ENCODE assay signal across 8 mouse cellular contexts in the genomic region with DNA sequence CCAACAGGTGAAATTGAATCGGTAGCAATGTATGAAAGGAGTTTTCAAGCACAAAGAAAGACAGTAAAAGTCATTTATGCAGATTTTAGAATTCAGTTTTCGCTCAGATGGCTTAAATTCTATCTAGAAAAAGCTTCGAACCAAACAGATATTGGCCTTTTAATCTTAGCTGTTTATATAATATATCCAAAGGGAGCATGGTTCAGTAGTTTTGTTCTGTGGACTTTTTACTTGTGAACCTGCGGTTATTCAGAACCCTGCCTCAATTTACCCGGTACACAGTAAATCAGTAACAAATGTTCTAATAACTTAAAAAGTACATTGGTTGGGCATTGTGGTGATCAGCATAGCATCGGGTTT. TPM values are rescaled to one million over a fixed set of nuclear protein-coding genes. Genes with fewer than 3 reads are reported as not detected.
DNase-seq lines count a peak whose midpoint lies in the region; ATAC-seq and TF ChIP-seq lines count a peak whose summit lies in the region.
"Had no signal": no experiment of that assay in that cellular context is flagged by ENCODE, and none has a peak within 500 bp of the region (broad histone marks: within the 10 kb centered on the region; RNA-seq: fewer than 3 reads in every experiment).

No protein-coding gene starts in this region.

- no peak for TF ChIP-seq POLR2A in limb, embryonic 14.5 days (IDR thresholded peaks at IDR 0.05; ENCODE audit: borderline replicate concordance, extremely low read depth, insufficient read depth, insufficient read length)

- intact Hi-C loops in left cerebral cortex, postnatal 25 days (cut with DNase I) = no loop called here

- peak overlapping the region; percentile 59 for H3K9ac ChIP-seq in lung, embryonic 15.5 days
- peak overlapping the region; percentile 69; the same call in 1 of the 2 replicates for H3K9ac ChIP-seq in forebrain, embryonic 14.5 days (ENCODE audit: low read length)
- H3K9ac ChIP-seq in limb, embryonic 14.5 days (ENCODE audit: low read depth, low read length, severe bottlenecking) = peak overlapping the region; percentile 53; the same call in 1 of the 2 replicates
- H3K9ac ChIP-seq in stomach, embryonic 15.5 days = no peak overlapping the region

- H3K27ac ChIP-seq in lung, embryonic 15.5 days = no peak overlapping the region
- no peak overlapping the region for H3K27ac ChIP-seq in forebrain, embryonic 14.5 days (ENCODE audit: low read depth, low read length)
- no peak overlapping the region for H3K27ac ChIP-seq in limb, embryonic 14.5 days (replicated peaks; ENCODE audit: low read depth, low read length)
- no peak overlapping the region for H3K27ac ChIP-seq in stomach, embryonic 15.5 days

- no peaks in the 10 kb centered on the region for H3K36me3 ChIP-seq in lung, embryonic 15.5 days
- H3K36me3 ChIP-seq in forebrain, embryonic 14.5 days (ENCODE audit: control insufficient read depth, insufficient read depth, low read length) = no peaks in the 10 kb centered on the region
- no peaks in the 10 kb centered on the region for H3K36me3 ChIP-seq in limb, embryonic 14.5 days (ENCODE audit: control insufficient read depth, insufficient read depth, low read length)
- H3K36me3 ChIP-seq in stomach, embryonic 15.5 days = no peaks in the 10 kb centered on the region

- H3K4me1 ChIP-seq in lung, embryonic 15.5 days = 0 out of 2 replicates have a peak, but pooled peaks cover 3% of the 10 kb centered on the region
- peaks cover 6% of the 10 kb centered on the region; the same call in 1 of the 2 replicates for H3K4me1 ChIP-seq in forebrain, embryonic 14.5 days (ENCODE audit: control insufficient read depth, insufficient read depth, low read length)
- peaks cover 6% of the 10 kb centered on the region; the same call in 1 of the 2 replicates for H3K4me1 ChIP-seq in limb, embryonic 14.5 days (ENCODE audit: control insufficient read depth, insufficient read depth, low read length)
- no peaks in the 10 kb centered on the region for H3K4me1 ChIP-seq in stomach, embryonic 15.5 days

- 44% methylated on average over 6 of the region's 6 CpGs for WGBS in lung, embryonic 15.5 days
- WGBS in forebrain, embryonic 14.5 days = 53% methylated on average over 6 of the region's 6 CpGs
- 59% methylated on average over 6 of the region's 6 CpGs for WGBS in limb, embryonic 14.5 days
- WGBS in stomach, embryonic 15.5 days = 42% methylated on average over 6 of the region's 6 CpGs

- H3K27me3 ChIP-seq in lung, embryonic 15.5 days = no peaks in the 10 kb centered on the region
- H3K27me3 ChIP-seq in forebrain, embryonic 14.5 days (replicated peaks; ENCODE audit: control insufficient read depth, insufficient read depth, low read length) = no peaks in the 10 kb centered on the region
- no peaks in the 10 kb centered on the region for H3K27me3 ChIP-seq in limb, embryonic 14.5 days (ENCODE audit: control insufficient read depth, insufficient read depth, low read length)
- no peaks in the 10 kb centered on the region for H3K27me3 ChIP-seq in stomach, embryonic 15.5 days (replicated peaks)

- no peak for DNase-seq in lung, postnatal 14 days
- DNase-seq in forebrain, embryonic 14.5 days (ENCODE audit: low spot score) = no peak
- no peak for DNase-seq in limb, embryonic 14.5 days (ENCODE audit: low spot score)
- no peak for DNase-seq in testis, postnatal 14 days (ENCODE audit: low spot score)
- no peak for DNase-seq in left cerebral cortex, postnatal 25 days (ENCODE audit: low spot score in 2 of 2)
- DNase-seq: thymus, adult 18-20 months had no signal

- ATAC-seq in lung, embryonic 15.5 days (ENCODE audit: borderline replicate concordance, extremely low read depth, low FRiP score, low TSS enrichment) = no peak
- ATAC-seq in forebrain, embryonic 14.5 days = no peak
- ATAC-seq in limb, embryonic 14.5 days (ENCODE audit: low FRiP score, low read depth) = no peak
- ATAC-seq in stomach, embryonic 15.5 days (ENCODE audit: insufficient read depth, low FRiP score, low read depth) = no peak

- H3K9me3 ChIP-seq in lung, embryonic 15.5 days = no peaks in the 10 kb centered on the region
- no peaks in the 10 kb centered on the region for H3K9me3 ChIP-seq in forebrain, embryonic 14.5 days (replicated peaks; ENCODE audit: control insufficient read depth, low read length)
- H3K9me3 ChIP-seq in limb, embryonic 14.5 days (ENCODE audit: control insufficient read depth, low read length) = no peaks in the 10 kb centered on the region
- no peaks in the 10 kb centered on the region for H3K9me3 ChIP-seq in stomach, embryonic 15.5 days

- peak overlapping the region; percentile 52 for H3K4me3 ChIP-seq in lung, embryonic 15.5 days
- H3K4me3 ChIP-seq in forebrain, embryonic 14.5 days (ENCODE audit: low read depth, low read length) = peak overlapping the region; percentile 36; the same call in 1 of the 2 replicates
- peak overlapping the region; percentile 40 for H3K4me3 ChIP-seq in limb, embryonic 14.5 days (replicated peaks; ENCODE audit: low read length)
- H3K4me3 ChIP-seq in stomach, embryonic 15.5 days (replicated peaks) = peak overlapping the region; percentile 56

- peak overlapping the region; percentile 81 for H3K4me2 ChIP-seq in lung, embryonic 15.5 days
- peak overlapping the region; percentile 87 for H3K4me2 ChIP-seq in forebrain, embryonic 14.5 days (ENCODE audit: low read length)
- H3K4me2 ChIP-seq in limb, embryonic 14.5 days (replicated peaks; ENCODE audit: low read depth, low read length, severe bottlenecking) = peak overlapping the region; percentile 70
- H3K4me2 ChIP-seq in stomach, embryonic 15.5 days = peak overlapping the region; percentile 92

RNA-seq across cellular contexts. Expression of gene Gm21985, which starts 18.9 kb away (rescaled TPM):
- not detected in 2 replicates for polyA plus RNA-seq in lung, embryonic 15.5 days (2015; fragmentation: Nextera tagmentation; extraction: Ambion mirVana)
- not detected in 2 replicates for polyA plus RNA-seq in forebrain, embryonic 14.5 days (2014; fragmentation: Nextera tagmentation; extraction: Ambion mirVana)
- polyA plus RNA-seq in limb, embryonic 14.5 days (2012; rRNA removed) = 0.03 TPM in 1 of 2 replicates, not detected in the other
- polyA plus RNA-seq in limb, embryonic 14.5 days (2014; fragmentation: Nextera tagmentation; extraction: Ambion mirVana) = not detected in 2 replicates
- polyA plus RNA-seq in stomach, embryonic 15.5 days (2015; fragmentation: Nextera tagmentation; extraction: Ambion mirVana) = not detected in 2 replicates
- 1 to 10 TPM; 4.1 to 4.4 TPM for total RNA-seq in left cerebral cortex, postnatal 25 days (2021)

RNA-seq across cellular contexts. Expression of gene Slc12a6, which starts 19.4 kb away (rescaled TPM):
- polyA plus RNA-seq in lung, embryonic 15.5 days (2015; fragmentation: Nextera tagmentation; extraction: Ambion mirVana) = 6.8 and 9.3 TPM in 2 replicates
- 15.0 and 16.5 TPM in 2 replicates for polyA plus RNA-seq in forebrain, embryonic 14.5 days (2014; fragmentation: Nextera tagmentation; extraction: Ambion mirVana)
- polyA plus RNA-seq in limb, embryonic 14.5 days (2012; rRNA removed) = 32.5 TPM in 2 replicates
- 14.1 and 15.4 TPM in 2 replicates for polyA plus RNA-seq in limb, embryonic 14.5 days (2014; fragmentation: Nextera tagmentation; extraction: Ambion mirVana)
- polyA plus RNA-seq in stomach, embryonic 15.5 days (2015; fragmentation: Nextera tagmentation; extraction: Ambion mirVana) = 10.5 and 11.8 TPM in 2 replicates
- total RNA-seq in left cerebral cortex, postnatal 25 days (2021) = 100 to 1,000 TPM; 119 to 130 TPM

RNA-seq across cellular contexts. Expression of gene Nop10, which starts 23.3 kb away (rescaled TPM):
- polyA plus RNA-seq in lung, embryonic 15.5 days (2015; fragmentation: Nextera tagmentation; extraction: Ambion mirVana) = 182 and 204 TPM in 2 replicates
- 170 and 190 TPM in 2 replicates for polyA plus RNA-seq in forebrain, embryonic 14.5 days (2014; fragmentation: Nextera tagmentation; extraction: Ambion mirVana)
- polyA plus RNA-seq in limb, embryonic 14.5 days (2012; rRNA removed) = 147 and 150 TPM in 2 replicates
- polyA plus RNA-seq in limb, embryonic 14.5 days (2014; fragmentation: Nextera tagmentation; extraction: Ambion mirVana) = 193 and 210 TPM in 2 replicates
- polyA plus RNA-seq in stomach, embryonic 15.5 days (2015; fragmentation: Nextera tagmentation; extraction: Ambion mirVana) = 213 and 223 TPM in 2 replicates
- total RNA-seq in left cerebral cortex, postnatal 25 days (2021) = 10 to 100 TPM; 50.4 to 55.0 TPM

RNA-seq across cellular contexts. Expression of gene Nutm1, which starts 25.9 kb away (rescaled TPM):
- not detected in 2 replicates for polyA plus RNA-seq in lung, embryonic 15.5 days (2015; fragmentation: Nextera tagmentation; extraction: Ambion mirVana)
- polyA plus RNA-seq in forebrain, embryonic 14.5 days (2014; fragmentation: Nextera tagmentation; extraction: Ambion mirVana) = not detected in 2 replicates
- polyA plus RNA-seq in limb, embryonic 14.5 days (2012; rRNA removed) = not detected in 2 replicates
- not detected in 2 replicates for polyA plus RNA-seq in limb, embryonic 14.5 days (2014; fragmentation: Nextera tagmentation; extraction: Ambion mirVana)
- polyA plus RNA-seq in stomach, embryonic 15.5 days (2015; fragmentation: Nextera tagmentation; extraction: Ambion mirVana) = 0.04 TPM in 1 of 2 replicates, not detected in the other
- total RNA-seq in left cerebral cortex, postnatal 25 days (2021) = under 1 TPM in 1 of 2 experiments, not detected in 1; 0.09 TPM

RNA-seq across cellular contexts. Expression of gene Lpcat4, which starts 45.7 kb away (rescaled TPM):
- polyA plus RNA-seq in lung, embryonic 15.5 days (2015; fragmentation: Nextera tagmentation; extraction: Ambion mirVana) = 16.3 and 17.3 TPM in 2 replicates
- polyA plus RNA-seq in forebrain, embryonic 14.5 days (2014; fragmentation: Nextera tagmentation; extraction: Ambion mirVana) = 8.1 and 13.0 TPM in 2 replicates
- polyA plus RNA-seq in limb, embryonic 14.5 days (2012; rRNA removed) = 39.9 and 64.6 TPM in 2 replicates
- polyA plus RNA-seq in limb, embryonic 14.5 days (2014; fragmentation: Nextera tagmentation; extraction: Ambion mirVana) = 19.7 and 20.9 TPM in 2 replicates
- polyA plus RNA-seq in stomach, embryonic 15.5 days (2015; fragmentation: Nextera tagmentation; extraction: Ambion mirVana) = 27.0 and 28.0 TPM in 2 replicates
- 100 to 1,000 TPM; 135 to 158 TPM for total RNA-seq in left cerebral cortex, postnatal 25 days (2021)
